Mouse (Mus musculus): ENCODE data around the gene Tesc.

The Tesc gene

DNA sequence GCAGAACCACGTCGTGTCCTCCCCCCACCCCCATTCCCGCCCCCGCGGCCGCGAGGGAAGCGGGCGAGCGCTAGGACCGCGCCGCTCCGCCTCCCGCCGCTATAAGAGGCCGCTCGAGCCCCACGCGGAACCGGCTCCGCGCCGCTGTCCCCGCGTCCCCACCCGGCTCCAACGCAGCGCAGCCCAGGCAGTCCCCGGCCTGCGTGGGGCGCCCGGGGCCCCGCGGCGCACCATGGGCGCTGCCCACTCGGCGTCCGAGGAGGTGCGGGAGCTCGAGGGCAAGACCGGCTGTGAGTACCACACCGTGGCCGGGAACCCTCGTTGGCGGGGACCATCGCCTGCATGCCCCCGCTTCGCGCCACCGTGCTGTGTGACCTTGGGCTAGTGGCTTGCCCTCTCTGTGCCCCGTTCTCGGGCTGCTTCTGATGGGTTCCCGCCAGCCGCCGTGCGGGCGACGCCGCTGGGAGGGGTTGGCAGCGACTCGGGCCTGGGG lies at the start of gene Tesc:
Gene Tesc (plus strand): TSS at position 46 of the 493 bp plus-strand sequence.
- in situ Hi-C loops (cut with MboI, MseI): no loop called here

DNA sequence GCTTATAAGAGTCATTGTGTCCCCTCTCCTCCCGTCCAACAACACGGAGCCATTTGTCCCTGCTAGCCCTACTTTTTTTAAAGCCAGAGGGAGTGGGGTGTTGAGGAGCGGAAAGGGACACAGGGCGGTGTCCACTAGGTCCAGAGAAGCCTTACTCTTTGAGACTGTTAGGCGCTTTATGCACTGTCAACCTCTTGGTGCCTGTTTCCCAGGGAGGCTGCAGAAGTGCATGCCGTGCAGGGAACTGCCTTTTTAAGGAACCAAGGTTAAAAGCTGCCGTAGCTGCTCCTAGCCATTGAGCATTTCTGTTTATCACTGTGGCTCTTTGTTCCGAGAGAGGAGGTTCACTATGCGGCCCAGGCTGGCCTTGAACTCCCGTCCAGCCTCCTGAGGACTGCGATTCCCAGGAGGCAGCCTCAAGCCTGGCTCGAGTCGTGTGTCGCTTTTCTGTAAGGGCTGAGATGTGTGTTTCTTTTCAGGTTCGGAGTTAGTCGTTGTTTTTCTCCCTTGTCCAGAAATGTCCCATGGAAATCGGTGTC lies 49.3 kb upstream of the Tesc start:
- in situ Hi-C loops (cut with MboI, MseI): no loop called here

DNA sequence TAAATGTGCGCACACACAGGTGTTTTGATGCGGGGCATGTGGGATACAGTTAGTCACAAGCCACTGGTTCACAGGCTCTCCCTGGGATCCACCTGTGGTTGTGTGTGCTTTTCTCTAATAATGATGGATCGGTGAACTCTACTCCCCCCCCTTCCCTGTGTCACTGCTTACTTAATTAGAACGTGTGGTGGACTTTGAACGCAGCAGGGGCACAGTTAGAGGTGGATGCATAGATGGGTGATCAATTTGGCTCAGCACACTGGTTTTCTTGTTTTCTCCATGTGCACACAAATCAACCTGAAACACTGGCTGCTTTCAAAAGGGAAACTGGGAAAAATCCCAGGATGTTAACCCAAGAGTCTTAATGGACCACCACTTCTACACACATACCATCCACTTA lies 48.5 kb upstream of the Tesc start:
- in situ Hi-C loops (cut with MboI, MseI): no loop called here

DNA sequence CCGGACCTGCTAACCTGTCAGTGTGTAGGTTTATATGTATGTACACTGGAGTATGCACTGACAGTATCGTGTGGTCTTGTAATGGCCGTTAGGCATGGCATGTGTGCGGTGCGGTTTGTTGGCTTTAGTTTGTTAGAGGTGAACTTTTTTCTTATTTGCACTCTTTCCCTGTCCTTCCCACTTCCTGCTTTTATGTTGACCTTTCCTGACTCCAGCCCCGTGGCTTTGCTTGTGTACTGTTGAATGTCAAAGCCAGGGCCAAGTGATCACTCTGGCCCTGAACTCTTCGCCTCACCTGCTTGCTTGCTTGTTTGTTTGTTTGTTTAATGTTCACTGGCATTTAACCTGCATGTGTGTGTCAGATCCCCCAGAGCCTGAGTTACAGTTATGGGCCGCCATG lies 46.6 kb upstream of the Tesc start:
- in situ Hi-C loops (cut with MboI, MseI): no loop called here

DNA sequence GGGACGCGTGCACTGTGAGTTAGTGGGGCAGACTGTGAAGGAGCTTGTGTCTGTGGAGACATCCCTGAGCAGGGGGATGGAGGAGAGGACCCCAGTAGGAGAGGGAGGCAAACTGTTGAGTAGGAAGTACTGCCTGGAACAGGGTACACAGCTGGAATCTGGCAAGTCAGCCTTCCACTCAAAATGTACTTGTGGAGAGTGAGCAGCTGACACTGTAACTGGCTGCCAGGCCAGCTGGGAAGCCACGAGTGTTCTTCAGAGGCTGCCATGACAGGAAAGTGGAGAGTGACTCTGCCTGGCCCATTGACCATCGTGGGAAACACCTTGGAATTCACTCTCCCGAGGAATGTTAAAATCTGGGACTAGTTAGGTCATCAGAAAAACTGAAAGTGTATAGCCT lies 45.6 kb upstream of the Tesc start:
- in situ Hi-C loops (cut with MboI, MseI): no loop called here

DNA sequence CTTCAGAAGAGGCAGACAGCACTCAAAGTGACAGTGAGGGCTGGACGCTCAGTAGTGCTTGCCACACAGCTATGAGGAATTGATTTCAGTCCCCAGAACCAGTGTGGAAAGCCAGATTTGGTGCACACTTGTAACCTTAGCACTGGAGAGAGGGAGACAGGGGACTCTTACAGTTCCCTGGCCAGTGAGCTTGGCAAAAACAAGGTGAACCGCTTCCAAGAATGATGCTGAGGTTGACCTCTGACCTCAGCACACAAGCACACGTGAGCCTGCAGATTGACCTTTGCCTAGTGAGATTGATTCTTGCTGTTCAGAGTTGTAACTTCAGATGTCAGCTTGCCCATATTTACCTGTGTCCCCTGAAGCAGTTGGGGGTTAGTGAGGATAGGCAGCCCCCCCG lies 41.2 kb upstream of the Tesc start:
- in situ Hi-C loops (cut with MboI, MseI): no loop called here

DNA sequence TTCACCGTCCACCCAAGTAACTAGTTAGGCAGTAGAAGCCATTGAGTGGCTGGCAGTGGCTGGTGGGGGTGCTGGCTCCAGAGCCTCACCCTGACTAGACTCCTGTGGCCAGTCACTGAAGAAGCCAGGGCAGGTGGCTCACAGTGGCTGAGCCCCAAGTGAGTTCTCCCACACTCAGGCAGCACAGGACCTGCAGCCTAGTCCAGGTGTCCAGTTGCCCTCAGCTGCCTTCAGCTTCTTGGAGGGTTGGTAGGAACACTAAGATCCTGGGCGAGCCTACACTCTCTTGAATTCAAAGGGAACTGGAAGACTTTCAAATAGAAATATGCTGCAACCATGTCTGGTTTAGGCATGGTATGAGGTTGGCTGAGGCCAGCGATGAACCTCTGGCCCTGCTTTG lies 39.7 kb upstream of the Tesc start:
- in situ Hi-C loops (cut with MboI, MseI): no loop called here

DNA sequence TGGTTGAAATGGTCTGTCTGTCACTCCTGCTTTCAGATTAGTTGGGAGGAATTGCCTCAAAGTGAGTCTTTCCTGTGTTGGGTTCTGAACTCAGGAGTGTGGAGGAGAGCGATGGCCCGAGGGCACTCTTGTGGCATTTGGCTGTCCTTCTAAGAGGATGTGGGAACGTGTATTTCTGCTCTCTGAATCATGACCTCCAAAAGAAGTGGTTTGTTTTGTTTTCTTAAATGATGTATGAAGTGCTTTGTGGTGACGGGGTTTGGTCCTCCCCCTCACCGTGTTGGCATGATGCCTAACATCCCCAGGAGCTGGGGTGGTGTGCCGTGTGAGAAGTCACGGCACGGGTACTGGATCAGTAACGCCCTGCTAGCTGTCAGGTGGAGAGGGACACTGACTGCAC lies 39.2 kb upstream of the Tesc start:
- in situ Hi-C loops (cut with MboI, MseI): no loop called here

DNA sequence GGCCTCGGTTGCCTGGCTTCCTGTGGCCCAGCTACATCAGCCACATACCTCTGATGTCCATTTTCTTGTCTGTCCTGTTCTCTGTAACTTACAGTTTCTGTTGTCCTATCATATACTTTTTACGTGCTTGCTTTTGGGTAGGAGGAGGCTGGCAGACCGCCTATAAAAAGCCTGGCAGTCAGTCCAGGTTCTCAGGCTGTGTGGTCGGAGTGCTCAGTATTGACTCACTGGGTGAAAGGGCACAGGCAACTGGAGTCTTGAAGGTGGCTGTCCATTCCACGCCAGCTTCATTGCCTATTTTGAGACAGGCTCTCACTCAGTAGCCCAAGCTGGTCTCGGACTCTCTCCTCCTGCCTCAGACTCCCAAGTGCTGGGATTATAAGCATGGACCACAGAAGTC lies 37.8 kb upstream of the Tesc start:
- in situ Hi-C loops (cut with MboI, MseI): no loop called here

DNA sequence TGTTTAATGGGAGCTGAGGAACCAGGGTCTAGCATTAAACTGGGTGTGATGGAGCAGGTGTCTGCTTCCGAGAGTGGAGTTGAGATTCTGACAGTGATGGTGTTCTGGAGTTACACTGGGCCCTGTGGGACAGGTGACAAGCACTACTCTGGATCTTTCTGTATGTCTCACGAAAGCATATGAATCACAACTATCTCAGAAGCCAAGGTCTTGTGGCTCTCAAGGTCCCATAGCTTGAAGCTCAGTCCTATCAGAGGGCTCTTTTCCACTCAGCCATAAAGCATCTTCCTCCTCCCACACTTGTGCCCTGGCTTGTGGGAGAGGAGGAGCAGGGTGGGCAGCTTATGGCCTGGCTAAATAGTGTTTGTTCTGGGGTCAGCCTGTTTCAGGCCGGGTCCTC lies 36.6 kb upstream of the Tesc start:
- in situ Hi-C loops (cut with MboI, MseI): no loop called here

DNA sequence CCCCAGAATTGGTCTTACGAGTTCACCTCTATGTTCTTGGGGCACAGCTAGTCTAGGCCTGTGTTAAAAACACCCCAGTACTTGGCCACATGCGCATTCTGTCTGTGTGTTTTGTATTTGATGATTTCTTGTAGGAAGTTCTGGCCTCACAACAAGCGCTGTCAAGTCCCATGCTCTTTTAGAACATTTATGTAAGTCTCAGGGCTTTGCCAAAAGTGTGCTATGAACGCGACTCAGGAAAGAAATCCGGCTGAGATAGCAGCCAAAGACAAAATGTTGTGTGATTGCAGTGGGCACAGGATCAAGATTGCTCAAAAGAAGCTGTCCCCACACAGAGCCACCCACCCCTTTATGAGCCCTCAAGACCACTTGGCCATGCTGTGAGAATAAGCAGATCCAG lies 34.0 kb upstream of the Tesc start:
- in situ Hi-C loops (cut with MboI, MseI): no loop called here

DNA sequence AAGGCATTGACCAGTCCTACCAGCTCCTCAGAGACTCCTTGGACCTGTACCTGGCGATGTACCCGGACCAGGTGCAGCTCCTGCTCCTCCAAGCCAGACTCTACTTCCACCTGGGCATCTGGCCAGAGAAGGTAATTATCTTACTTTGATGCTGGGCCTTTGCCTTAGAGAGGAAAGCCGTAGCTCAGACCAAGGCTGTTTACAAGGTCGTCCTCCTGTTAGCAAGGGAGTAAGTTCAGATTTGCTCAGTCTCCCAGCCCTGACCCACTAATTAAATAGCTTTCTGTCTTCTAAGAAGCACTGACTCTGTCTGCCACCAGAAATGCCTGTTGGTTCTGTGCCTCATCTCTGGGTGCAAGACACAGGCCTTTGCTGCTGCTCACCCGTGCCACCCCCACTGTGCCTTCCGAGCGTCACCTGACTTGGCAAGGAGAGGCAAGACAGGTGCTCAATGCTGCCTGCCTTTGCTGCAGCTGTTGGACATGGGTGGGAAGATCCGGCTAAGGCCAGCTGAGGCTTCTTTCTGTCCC lies 32.1 kb upstream of the Tesc start:
- in situ Hi-C loops (cut with MboI, MseI): no loop called here

DNA sequence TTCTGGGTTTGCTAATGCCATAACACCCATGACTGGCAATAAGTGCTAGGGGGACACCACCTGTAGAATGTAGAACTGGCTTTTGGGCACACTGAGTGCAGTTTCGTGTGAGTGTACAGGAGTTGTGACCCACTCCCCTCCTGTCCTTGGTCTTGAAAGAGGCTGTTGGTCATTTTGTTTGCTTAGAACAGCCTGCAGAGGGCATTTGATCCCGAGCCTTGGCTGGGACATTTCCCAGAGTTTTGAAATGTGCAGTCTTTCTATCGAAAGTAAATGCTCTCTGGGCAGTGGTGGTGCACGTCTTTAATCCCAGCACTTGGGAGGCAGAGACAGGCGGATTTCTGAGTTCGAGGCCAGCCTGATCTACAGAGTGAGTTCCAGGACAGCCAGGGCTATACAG lies 31.6 kb upstream of the Tesc start:
- in situ Hi-C loops (cut with MboI, MseI): no loop called here

DNA sequence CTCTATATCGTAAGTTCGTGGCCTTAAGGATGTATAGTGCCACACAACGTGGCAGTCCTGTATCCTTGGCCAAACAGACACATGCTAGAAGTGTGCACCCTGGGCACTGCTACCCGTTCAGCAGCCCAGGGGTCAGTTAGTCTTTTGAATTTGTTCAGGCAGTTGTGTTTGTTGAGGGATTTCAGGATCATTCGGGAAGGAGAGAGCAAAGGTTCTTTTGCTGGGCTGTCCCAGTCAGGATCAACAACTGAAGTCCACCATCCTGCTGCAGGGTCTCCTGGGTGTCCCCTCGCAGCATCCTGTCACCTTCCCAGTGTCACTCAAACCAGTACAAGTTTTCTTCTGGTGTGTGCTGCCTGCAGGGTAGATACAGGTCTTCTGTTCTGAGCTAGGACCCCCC lies 31.0 kb upstream of the Tesc start:
- in situ Hi-C loops (cut with MboI, MseI): no loop called here

DNA sequence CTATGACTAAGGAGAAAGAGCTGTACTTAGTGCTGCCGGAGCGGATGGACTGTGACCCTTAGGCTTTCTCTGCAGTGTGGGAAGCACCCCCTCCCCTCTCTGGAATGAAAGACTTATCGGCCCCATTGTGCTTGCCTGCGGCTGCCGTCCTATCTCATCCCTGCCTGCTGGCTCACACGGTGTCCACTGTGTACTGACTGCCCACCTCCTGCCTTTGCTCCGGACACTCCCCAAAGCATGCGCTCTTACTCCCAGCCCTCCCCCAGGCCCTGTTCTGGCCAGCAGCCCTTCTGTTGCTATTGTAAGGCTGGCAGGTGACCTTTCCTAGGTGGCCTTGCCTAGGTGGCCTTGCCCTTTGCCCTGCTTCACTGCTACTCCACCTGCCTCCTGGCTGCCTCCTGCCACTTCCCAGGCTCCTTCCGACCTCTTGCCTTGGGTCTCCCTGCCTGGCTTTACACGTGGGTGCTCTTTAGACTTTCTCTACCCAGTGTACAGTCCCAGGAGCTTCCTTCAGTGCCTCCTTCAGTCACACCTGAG lies 30.0 kb upstream of the Tesc start:
- in situ Hi-C loops (cut with MboI, MseI): no loop called here

DNA sequence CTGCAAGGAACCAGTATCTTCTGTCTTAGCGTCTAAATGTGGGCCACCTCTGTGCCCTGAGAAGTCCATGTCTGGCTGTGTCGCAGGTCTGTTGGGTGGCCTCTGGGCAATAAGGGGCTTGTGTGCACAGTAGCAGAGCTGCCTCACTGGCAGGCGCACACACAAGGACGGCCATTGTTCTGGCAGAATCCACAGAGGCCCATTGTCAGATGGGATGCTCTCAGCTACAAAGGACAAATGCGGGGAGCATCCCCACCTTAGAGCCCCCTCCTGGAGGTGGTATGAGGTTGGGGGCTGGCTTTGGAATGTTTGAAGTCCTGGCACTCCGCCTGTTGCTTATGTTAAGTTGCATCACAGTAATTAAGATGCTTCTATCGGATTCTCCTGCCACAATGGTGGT lies 28.5 kb upstream of the Tesc start:
- in situ Hi-C loops (cut with MboI, MseI): no loop called here

DNA sequence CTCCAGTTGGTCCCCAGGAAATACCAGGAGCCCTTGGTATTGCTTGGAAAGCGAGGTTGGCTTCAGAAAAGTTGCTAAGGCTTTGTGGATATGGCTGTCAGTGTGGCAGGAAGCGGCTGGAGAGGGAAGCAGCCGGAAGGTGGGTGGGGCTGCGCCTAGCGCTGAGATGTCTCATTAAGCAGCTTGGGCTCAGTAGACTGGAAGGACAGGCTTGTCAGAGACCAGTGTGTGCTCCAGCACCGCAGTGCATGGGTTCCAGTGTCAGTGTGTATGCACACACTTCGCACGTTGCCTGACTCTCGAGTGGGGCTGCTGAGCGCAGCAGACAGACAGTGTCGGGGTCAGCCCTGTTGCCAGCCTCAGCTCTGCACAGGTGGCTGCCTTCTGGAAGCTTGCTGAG lies 28.0 kb upstream of the Tesc start:
- in situ Hi-C loops (cut with MboI, MseI): no loop called here

DNA sequence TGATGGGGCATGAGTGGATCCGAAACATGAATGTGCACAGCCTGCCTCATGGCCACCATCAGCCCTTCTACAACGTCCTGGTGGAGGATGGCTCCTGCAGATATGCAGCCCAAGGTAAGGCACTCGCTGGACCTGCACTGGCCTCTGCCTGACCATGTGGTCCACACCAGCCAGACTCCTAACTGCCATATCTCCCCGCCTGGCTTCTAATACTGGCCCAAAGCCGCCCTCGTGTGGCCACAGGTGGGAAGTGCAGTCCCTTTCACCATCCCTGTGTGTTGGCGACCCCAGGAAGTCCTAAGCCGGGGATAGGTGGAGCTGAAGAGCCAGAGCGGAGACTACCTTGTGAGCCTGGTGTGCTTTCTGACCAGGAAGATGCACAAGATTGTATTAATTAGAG lies 25.5 kb upstream of the Tesc start:
- in situ Hi-C loops (cut with MboI, MseI): loop anchor here (5.0 kb wide), 1 partner anchor 70 kb away; no protein-coding TSS in a partner anchor

DNA sequence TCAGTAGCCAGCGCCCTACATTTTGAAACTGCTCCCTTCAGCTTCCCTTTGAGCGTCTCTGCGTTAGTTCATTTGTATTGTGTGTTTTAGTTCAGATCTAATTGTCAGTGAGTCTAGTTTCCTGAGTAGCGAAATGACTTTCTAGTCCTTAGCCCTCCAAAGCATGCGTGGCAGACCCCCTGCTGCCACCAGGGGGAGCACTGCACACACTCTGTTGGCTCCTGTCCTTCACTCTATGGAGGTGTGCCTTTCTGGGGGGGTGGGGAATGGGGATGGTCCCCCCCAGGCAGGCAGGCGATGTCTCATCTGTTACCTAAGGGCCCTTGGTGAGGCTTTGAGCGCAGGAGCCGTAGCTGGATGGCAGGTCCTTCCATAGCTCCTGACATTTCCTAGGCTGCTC lies 22.9 kb upstream of the Tesc start:
- in situ Hi-C loops (cut with MboI, MseI): loop anchor here (5.0 kb wide), 1 partner anchor 68 kb away; no protein-coding TSS in a partner anchor

DNA sequence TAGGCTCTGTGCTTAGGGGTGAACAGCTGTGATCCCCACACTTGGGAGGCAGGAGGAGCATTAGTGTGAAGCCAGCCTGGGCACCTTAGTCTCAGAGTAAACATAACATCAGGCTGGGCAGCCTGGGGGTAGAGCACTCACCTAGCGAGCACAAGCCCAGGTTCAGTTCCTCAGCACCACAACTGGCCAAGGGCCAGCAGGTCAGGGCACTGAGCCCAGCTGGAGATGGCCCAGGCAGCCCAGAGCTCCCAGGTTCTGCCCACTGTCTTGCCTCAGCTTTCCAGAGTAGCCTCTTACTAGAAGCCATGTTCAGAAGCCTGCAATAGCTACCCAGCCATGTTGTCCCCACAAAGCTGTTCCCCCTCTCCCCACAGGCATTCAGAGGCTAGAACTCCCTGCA lies 21.8 kb upstream of the Tesc start:
- in situ Hi-C loops (cut with MboI, MseI): no loop called here

DNA sequence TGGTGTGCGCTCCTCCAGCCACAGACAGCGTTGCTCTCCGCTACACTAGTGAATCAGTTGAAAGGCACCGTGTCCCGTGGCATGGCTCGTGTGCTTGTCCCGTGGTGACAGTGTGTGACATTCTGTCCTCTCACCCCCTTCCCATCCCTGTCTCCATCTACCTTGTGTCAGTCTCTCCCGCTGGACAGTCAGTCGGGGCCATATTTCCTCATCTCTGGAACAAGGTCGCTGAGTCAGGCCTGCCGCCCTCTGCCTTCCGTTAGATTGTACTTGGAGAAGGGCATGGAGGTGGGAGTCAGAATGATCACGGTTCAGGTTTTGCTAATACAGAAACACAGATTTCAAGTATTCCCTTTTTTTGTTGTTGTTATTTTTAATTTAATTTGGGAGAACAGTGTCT lies 19.2 kb upstream of the Tesc start:
- in situ Hi-C loops (cut with MboI, MseI): no loop called here

DNA sequence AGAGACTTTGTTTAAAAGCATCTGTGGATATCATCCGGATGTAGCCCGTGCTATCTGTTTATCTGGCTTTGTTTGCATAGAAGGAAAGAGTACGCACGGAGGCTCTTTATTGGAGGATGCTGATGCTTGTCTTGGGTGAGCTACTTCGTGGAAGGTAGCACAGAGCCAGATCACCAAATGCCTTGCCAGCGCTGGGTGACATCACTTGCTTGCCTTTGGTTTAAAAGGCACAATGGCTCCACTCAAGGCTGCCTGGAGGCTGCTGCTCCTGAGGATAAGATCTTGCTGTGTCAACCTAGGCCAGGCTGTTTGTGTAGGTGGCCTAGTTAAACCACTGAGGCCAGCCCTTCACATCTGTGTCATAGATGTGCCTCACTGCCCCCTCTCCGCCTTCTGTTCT lies 16.7 kb upstream of the Tesc start:
- in situ Hi-C loops (cut with MboI, MseI): no loop called here

DNA sequence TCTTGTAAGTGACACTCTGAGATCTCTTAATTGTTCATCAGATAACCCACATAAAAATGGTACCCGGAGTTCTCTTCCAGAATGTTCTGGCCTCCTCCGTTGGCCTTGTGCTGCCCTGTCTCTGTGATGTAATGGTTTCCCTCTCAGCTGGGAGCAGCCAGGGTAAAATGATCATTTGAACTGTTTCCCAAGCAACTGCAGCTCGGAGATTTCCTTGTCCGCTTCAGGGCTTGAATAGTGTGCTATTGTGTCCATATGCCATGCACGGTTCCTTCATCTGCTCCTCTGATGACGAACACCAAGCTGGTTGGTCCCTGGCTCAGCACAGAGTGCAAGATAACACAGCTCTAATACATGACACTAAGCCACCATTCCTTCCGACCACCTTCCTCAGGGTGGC lies 15.7 kb upstream of the Tesc start:
- in situ Hi-C loops (cut with MboI, MseI): no loop called here

DNA sequence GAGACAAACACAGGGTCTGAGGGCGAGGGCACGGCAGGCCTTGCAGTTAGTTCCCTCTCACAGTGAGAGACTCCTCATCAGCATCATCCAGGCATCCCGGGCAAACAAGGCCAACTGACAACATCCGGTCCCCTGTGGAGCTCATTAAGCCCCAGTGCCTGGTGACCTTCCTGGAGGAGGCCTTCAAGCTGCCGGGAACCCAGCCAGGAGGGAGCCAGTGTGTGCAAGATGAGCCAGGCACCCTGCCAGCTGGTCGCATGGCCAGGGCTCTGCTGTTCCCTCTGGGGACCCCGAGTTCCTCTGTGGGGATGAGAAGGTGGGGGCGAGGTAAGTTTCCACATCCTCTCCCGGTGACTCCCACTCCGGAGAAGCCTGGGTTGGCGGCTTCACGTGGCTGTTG lies 12.5 kb upstream of the Tesc start:
- in situ Hi-C loops (cut with MboI, MseI): no loop called here
